Mouse (Mus musculus) myocyte (in vitro differentiated cells): Measurements from ENCODE around the gene Nsmce1. TPM values are rescaled to one million over a fixed set of nuclear protein-coding genes. Genes with fewer than 3 reads are reported as not detected.

Experiments used
- H3K27me3 ChIP-seq: one replicate; pipeline ENCODE4 v1.6.1; 2011; ENCODE audit not compliant: control insufficient read depth, insufficient read depth, insufficient read length
- H3K36me3 ChIP-seq: one replicate; pipeline ENCODE4 v1.6.1; 2011; ENCODE audit not compliant: control insufficient read depth, insufficient read depth
- H3K4me2 ChIP-seq: one replicate; pipeline ENCODE4 v1.6.1; 2011; ENCODE audit warnings: low read depth, control low read depth
- H3K4me3 ChIP-seq: one replicate; pipeline ENCODE4 v1.5.1; 2011; ENCODE audit warnings: mild to moderate bottlenecking, control low read depth, moderate library complexity
- H3K79me2 ChIP-seq: one replicate; pipeline ENCODE4 v1.6.1; 2011; ENCODE audit not compliant: control insufficient read depth, insufficient read depth
- H3ac ChIP-seq: one replicate; pipeline ENCODE4 v1.6.1; 2011; ENCODE audit not compliant: control insufficient read depth, insufficient read length
- CEBPB ChIP-seq: IDR thresholded peaks from 2 replicates; pipeline ENCODE4 v1.6.1; 2011; ENCODE audit warnings: mild to moderate bottlenecking, moderate library complexity; ENCODE audit not compliant: poor library complexity, insufficient read depth, severe bottlenecking
- E2F4 ChIP-seq: IDR thresholded peaks from one replicate; pipeline ENCODE4 v1.6.1; 2011; ENCODE audit warnings: mild to moderate bottlenecking, control low read depth, moderate library complexity; ENCODE audit not compliant: insufficient read depth
- MAX ChIP-seq: IDR thresholded peaks from one replicate; pipeline ENCODE4 v1.6.1; 2011; ENCODE audit warnings: low read depth, mild to moderate bottlenecking, control low read depth
- MYOD1 ChIP-seq, 3 experiments: IDR thresholded peaks; one replicate each; pipeline ENCODE4 v1.6.1; 2011; ENCODE audit warnings: control low read depth in 2 of 3, low read depth in 2 of 3, mild to moderate bottlenecking in 2 of 3, moderate library complexity in 1 of 3; ENCODE audit not compliant: insufficient read length in 2 of 3, control insufficient read depth in 1 of 3
- MYOG ChIP-seq, 3 experiments: IDR thresholded peaks; one replicate each; pipeline ENCODE4 v1.6.1; 2011; ENCODE audit warnings: control low read depth in 2 of 3, low read depth in 2 of 3, mild to moderate bottlenecking in 2 of 3; ENCODE audit not compliant: insufficient read length in 2 of 3, control insufficient read depth in 1 of 3, insufficient read depth in 1 of 3
- POLR2A ChIP-seq: IDR thresholded peaks from one replicate; pipeline ENCODE4 v1.6.1; 2011; ENCODE audit warnings: low read depth, mild to moderate bottlenecking, control low read depth, moderate library complexity; ENCODE audit not compliant: insufficient read length
- POLR2AphosphoS2 ChIP-seq: IDR thresholded peaks from one replicate; pipeline ENCODE4 v1.6.1; 2011; ENCODE audit warnings: low read depth, control low read depth; ENCODE audit not compliant: insufficient read length
- REST ChIP-seq: IDR thresholded peaks from one replicate; pipeline ENCODE4 v1.6.1; 2011; ENCODE audit warnings: mild to moderate bottlenecking, control low read depth, moderate library complexity; ENCODE audit not compliant: insufficient read depth, insufficient read length
- SRF ChIP-seq: IDR thresholded peaks from one replicate; pipeline ENCODE4 v1.6.1; 2011; ENCODE audit warnings: low read depth; ENCODE audit not compliant: control insufficient read depth, insufficient read length
- TCF12 ChIP-seq: IDR thresholded peaks from one replicate; pipeline ENCODE4 v1.6.1; 2011; ENCODE audit warnings: mild to moderate bottlenecking, control low read depth; ENCODE audit not compliant: poor library complexity, insufficient read depth, severe bottlenecking
- TCF3 ChIP-seq: IDR thresholded peaks from one replicate; pipeline ENCODE4 v1.6.1; 2011; ENCODE audit warnings: low read depth, control low read depth; ENCODE audit not compliant: insufficient read length
- USF1 ChIP-seq: IDR thresholded peaks from one replicate; pipeline ENCODE4 v1.6.1; 2011; ENCODE audit warnings: low read depth, mild to moderate bottlenecking, control low read depth, moderate library complexity
- polyA plus RNA-seq: library from polyadenylated mRNA; unstranded; fragments of >200 nt; fragmentation: generic; extraction: Trizol; gene quantifications from one replicate; pipeline ENCODE4 v1.2.1, GENCODE M21; 2012; ENCODE audit warnings: missing spikeins

The Nsmce1 gene
- polyA plus RNA-seq, 1 experiment = 78.3 TPM

DNA sequence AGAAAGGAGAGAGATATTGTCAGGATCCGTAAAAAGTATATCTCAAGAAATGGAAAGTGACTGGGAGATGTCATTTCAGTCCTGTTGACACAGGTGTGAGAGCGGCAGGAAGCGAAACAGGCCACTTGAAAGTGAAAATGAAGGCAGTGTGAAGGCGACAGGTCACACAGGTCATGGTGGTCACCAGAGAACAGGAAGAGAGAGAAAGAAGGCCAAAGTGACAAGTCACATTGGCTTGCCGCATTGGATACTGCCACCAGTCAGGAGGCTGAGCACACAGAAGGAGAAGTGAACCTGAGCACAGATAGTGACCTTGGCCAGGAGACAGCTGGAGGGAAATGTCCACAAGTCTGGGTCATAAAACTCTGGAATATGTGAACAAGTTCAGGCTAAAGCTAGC is 20.0 kb upstream of the Nsmce1 start:
- Histone ChIP-seq H3K27me3 (no peaks in the 10 kb centered on the region), H3K36me3 (no peaks in the 10 kb centered on the region), H3ac (no peak overlapping the region), H3K4me2 (no peak overlapping the region), H3K79me2 (no peaks in the 10 kb centered on the region), H3K4me3 (no peak overlapping the region)
- TF ChIP-seq REST (no peak), CEBPB (no peak), MAX (no peak), E2F4 (no peak), MYOD1 (IDR thresholded peaks at IDR 0.05; ENCODE audit: control insufficient read depth in 1 of 3, insufficient read length in 2 of 3, low read depth in 2 of 3) (no peak), POLR2AphosphoS2 (no peak), MYOG (IDR thresholded peaks at IDR 0.05; ENCODE audit: control insufficient read depth in 1 of 3, insufficient read depth in 1 of 3, insufficient read length in 2 of 3, low read depth in 2 of 3) (no peak), TCF12 (no peak)

DNA sequence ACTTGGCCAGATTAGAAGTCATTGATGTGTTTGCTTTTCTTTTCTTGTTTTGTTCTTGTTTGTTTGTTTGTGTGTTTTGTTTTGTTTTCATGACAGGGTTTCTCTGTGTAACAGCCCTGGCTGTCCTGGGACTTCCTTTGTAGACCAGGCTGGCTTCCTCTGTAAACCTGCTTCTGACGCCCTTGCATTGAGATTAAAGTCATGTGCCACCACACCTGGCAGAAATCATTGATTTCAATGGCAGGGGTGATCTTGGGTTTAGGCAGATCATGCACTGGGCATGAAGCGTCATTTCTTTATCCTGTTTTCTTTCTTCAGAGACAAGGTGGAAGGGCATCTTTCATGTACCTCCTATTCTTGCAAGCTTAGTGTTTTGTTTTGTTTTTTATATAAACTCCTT is 15.9 kb upstream of the Nsmce1 start:
- no peak overlapping the region for H3K4me2 ChIP-seq
- no peak overlapping the region for H3K4me3 ChIP-seq
- TF ChIP-seq TCF3 = no peak
- TF ChIP-seq TCF12 = no peak
- TF ChIP-seq MYOD1 (IDR thresholded peaks at IDR 0.05; ENCODE audit: control insufficient read depth in 1 of 3, insufficient read length in 2 of 3, low read depth in 2 of 3) = no peak
- no peak for TF ChIP-seq POLR2A
- TF ChIP-seq MYOG (IDR thresholded peaks at IDR 0.05; ENCODE audit: control insufficient read depth in 1 of 3, insufficient read depth in 1 of 3, insufficient read length in 2 of 3, low read depth in 2 of 3) = no peak
- no peak for TF ChIP-seq SRF
- TF ChIP-seq REST = no peak
- TF ChIP-seq USF1 = no peak
- no peak for TF ChIP-seq CEBPB
- no peak for TF ChIP-seq E2F4
- TF ChIP-seq POLR2AphosphoS2 = no peak
- TF ChIP-seq MAX = no peak
- no peak overlapping the region for H3ac ChIP-seq
- H3K79me2 ChIP-seq = no peaks in the 10 kb centered on the region
- no peaks in the 10 kb centered on the region for H3K36me3 ChIP-seq
- H3K27me3 ChIP-seq = no peaks in the 10 kb centered on the region

DNA sequence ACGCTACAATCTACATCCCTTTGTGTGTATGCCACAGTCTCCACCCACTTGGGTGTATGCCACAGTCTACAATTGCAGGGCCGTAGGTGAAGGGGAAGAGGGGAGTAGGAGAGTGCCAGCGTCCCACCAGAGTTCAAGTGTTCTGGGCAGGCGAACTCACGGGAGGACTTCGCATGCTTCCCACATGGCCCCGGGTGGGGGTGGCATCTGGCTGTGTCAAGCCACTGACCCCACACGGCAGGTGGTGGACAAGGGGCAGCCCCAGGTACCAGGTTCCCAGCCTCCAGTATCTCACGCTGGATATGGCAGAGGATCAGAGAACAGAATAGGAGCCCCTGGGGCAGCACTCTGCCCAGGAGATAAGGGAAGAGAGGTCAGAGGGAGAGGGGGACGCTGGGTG is 14.2 kb upstream of the Nsmce1 start:
- TF ChIP-seq CEBPB (no peak), E2F4 (no peak), MYOD1 (IDR thresholded peaks at IDR 0.05; ENCODE audit: control insufficient read depth in 1 of 3, insufficient read length in 2 of 3, low read depth in 2 of 3) (no peak), POLR2AphosphoS2 (no peak), REST (no peak), MAX (no peak), MYOG (IDR thresholded peaks at IDR 0.05; ENCODE audit: control insufficient read depth in 1 of 3, insufficient read depth in 1 of 3, insufficient read length in 2 of 3, low read depth in 2 of 3) (no peak), TCF3 (no peak), USF1 (no peak), TCF12 (no peak), SRF (no peak), POLR2A (no peak)
- no peaks in the 10 kb centered on the region for H3K36me3 ChIP-seq
- no peaks in the 10 kb centered on the region for H3K27me3 ChIP-seq
- no peaks in the 10 kb centered on the region for H3K79me2 ChIP-seq
- no peak overlapping the region for H3K4me3 ChIP-seq
- no peak overlapping the region for H3ac ChIP-seq
- no peak overlapping the region for H3K4me2 ChIP-seq

DNA sequence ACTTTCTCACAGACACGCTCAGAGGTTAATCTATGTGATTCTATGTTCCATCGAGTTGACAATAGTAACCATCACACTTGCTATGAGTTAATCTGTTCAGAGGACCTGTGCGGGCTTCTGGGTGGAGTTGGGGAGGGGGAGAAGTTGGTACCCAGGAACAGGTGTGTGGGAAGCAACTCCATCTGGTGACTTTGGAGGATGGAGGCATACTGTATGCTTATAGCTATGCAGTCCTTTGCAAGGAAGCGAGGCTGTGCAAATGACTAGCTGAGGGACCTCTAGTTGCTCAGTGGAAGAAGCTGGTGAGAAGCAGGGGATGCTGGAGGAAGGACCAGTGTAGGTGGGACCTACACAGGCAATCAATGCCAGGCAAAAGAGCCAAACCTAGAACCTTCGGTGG is 13.2 kb upstream of the Nsmce1 start:
- Histone ChIP-seq H3K4me3 (no peak overlapping the region), H3ac (no peak overlapping the region), H3K79me2 (no peaks in the 10 kb centered on the region), H3K27me3 (no peaks in the 10 kb centered on the region), H3K4me2 (no peak overlapping the region), H3K36me3 (no peaks in the 10 kb centered on the region)
- no peak for TF ChIP-seq MYOD1 (IDR thresholded peaks at IDR 0.05; ENCODE audit: control insufficient read depth in 1 of 3, insufficient read length in 2 of 3, low read depth in 2 of 3)
- TF ChIP-seq TCF3 = no peak
- TF ChIP-seq MAX = no peak
- no peak for TF ChIP-seq E2F4
- no peak for TF ChIP-seq SRF
- TF ChIP-seq POLR2AphosphoS2 = no peak
- no peak for TF ChIP-seq TCF12
- TF ChIP-seq MYOG (IDR thresholded peaks at IDR 0.05; ENCODE audit: control insufficient read depth in 1 of 3, insufficient read depth in 1 of 3, insufficient read length in 2 of 3, low read depth in 2 of 3) = no peak
- TF ChIP-seq USF1 = no peak
- TF ChIP-seq POLR2A = no peak
- TF ChIP-seq REST = no peak
- TF ChIP-seq CEBPB = no peak
